Mouse (Mus musculus) CH12.LX (cell line): ENCODE measurements around the gene Exoc2. TPM values are rescaled to one million over a fixed set of nuclear protein-coding genes. Genes with fewer than 3 reads are reported as not detected.

ENCODE experiments used
- DNase-seq: peaks from one replicate; pipeline ENCODE4 v3.0.0-alpha.2; 2013; ENCODE audit errors: extremely low read depth
- H3K27ac ChIP-seq: 2 replicates; pipeline ENCODE4 v1.5.1; 2012; ENCODE audit warnings: low read depth, mild to moderate bottlenecking, control low read depth, moderate library complexity; ENCODE audit not compliant: insufficient read depth
- H3K27me3 ChIP-seq: replicated peaks from 2 replicates; pipeline ENCODE3; 2012; ENCODE audit warnings: inconsistent platforms
- H3K36me3 ChIP-seq, 2 experiments: replicated peaks in 1 of 2; 2 replicates each; pipeline versions ENCODE3 to v1.6.1; 2012; ENCODE audit warnings: inconsistent platforms in 1 of 2, low read length in 1 of 2, mild to moderate bottlenecking in 1 of 2, mixed read lengths in 1 of 2, moderate library complexity in 1 of 2; ENCODE audit not compliant: control insufficient read depth in 1 of 2, insufficient read depth in 1 of 2
- H3K4me1 ChIP-seq, 2 experiments: 2 replicates each; pipeline ENCODE4 v1.6.1; 2012; ENCODE audit warnings: inconsistent platforms in 1 of 2, moderate library complexity in 1 of 2; ENCODE audit not compliant: insufficient read depth in 2 of 2, control insufficient read depth in 1 of 2
- H3K4me2 ChIP-seq: 2 replicates; pipeline ENCODE4 v1.6.1; 2012; ENCODE audit warnings: low read depth, mild to moderate bottlenecking, control low read depth; ENCODE audit not compliant: poor library complexity, insufficient read depth, severe bottlenecking
- H3K4me3 ChIP-seq, 3 experiments: fragments of 150-350 bp in 1 of 3; sonication (generic) in 1 of 3; replicated peaks in 1 of 3; 2 replicates each; pipeline versions ENCODE3 to v1.5.1; 2011 to 2012; ENCODE audit warnings: low read depth in 2 of 3, low read length in 2 of 3, mild to moderate bottlenecking in 2 of 3, moderate library complexity in 2 of 3, control low read depth in 1 of 3, improper control_type of control experiment in 1 of 3, inconsistent platforms in 1 of 3, mixed read lengths in 1 of 3; ENCODE audit not compliant: poor library complexity in 1 of 3
- H3K79me2 ChIP-seq: replicated peaks from 2 replicates; pipeline ENCODE4 v1.6.1; 2012; ENCODE audit warnings: mild to moderate bottlenecking, moderate library complexity; ENCODE audit not compliant: control insufficient read depth, poor library complexity, insufficient read depth, severe bottlenecking; ENCODE audit errors: extremely low read depth
- H3K9ac ChIP-seq: 2 replicates; pipeline ENCODE4 v1.6.1; 2012; ENCODE audit warnings: low read depth, mild to moderate bottlenecking, control low read depth, moderate library complexity; ENCODE audit not compliant: insufficient read depth
- H3K9me3 ChIP-seq: replicated peaks from 2 replicates; pipeline ENCODE3; 2012; ENCODE audit warnings: low read length, inconsistent platforms, mixed read lengths
- BHLHE40 ChIP-seq: IDR thresholded peaks from 2 replicates; pipeline ENCODE4 v1.6.1; 2011; ENCODE audit warnings: mild to moderate bottlenecking, low read depth, low read length, improper control_type of control experiment
- CHD1 ChIP-seq: IDR thresholded peaks from 2 replicates; pipeline ENCODE4 v1.6.1; 2012; ENCODE audit warnings: low read depth, low read length, improper control_type of control experiment, inconsistent platforms
- CHD2 ChIP-seq: IDR thresholded peaks from 2 replicates; pipeline ENCODE4 v1.6.1; 2011; ENCODE audit warnings: low read length, improper control_type of control experiment
- CTCF ChIP-seq, 2 experiments: IDR thresholded peaks in 1 of 2; conservative IDR thresholded peaks in 1 of 2; 2 replicates each; pipeline ENCODE4 v1.5.1; 2011 to 2012; ENCODE audit warnings: low read depth in 2 of 2, low read length in 2 of 2, improper control_type of control experiment in 1 of 2, inconsistent platforms in 1 of 2, mild to moderate bottlenecking in 1 of 2, moderate library complexity in 1 of 2
- E2F4 ChIP-seq: IDR thresholded peaks from 2 replicates; pipeline ENCODE4 v1.6.1; 2011; ENCODE audit warnings: low read depth, low read length, improper control_type of control experiment; ENCODE audit not compliant: insufficient replicate concordance
- ELF1 ChIP-seq: IDR thresholded peaks from 2 replicates; pipeline ENCODE4 v1.6.1; 2014; ENCODE audit warnings: low read depth, mild to moderate bottlenecking, inconsistent platforms, low read length, improper control_type of control experiment
- EP300 ChIP-seq: IDR thresholded peaks from 2 replicates; pipeline ENCODE4 v1.6.1; 2011; ENCODE audit warnings: low read length, improper control_type of control experiment
- ETS1 ChIP-seq: conservative IDR thresholded peaks from 2 replicates; pipeline ENCODE4 v1.6.1; 2012; ENCODE audit warnings: low read depth, mild to moderate bottlenecking, inconsistent platforms, low read length, improper control_type of control experiment, moderate library complexity
- GABPA ChIP-seq: IDR thresholded peaks from 2 replicates; pipeline ENCODE4 v1.6.1; 2012; ENCODE audit warnings: low read depth, low read length, improper control_type of control experiment, inconsistent platforms; ENCODE audit not compliant: insufficient replicate concordance
- HCFC1 ChIP-seq: IDR thresholded peaks from 2 replicates; pipeline ENCODE4 v1.6.1; 2012; ENCODE audit warnings: low read depth, mild to moderate bottlenecking, inconsistent platforms, low read length, improper control_type of control experiment
- JUND ChIP-seq: conservative IDR thresholded peaks from 2 replicates; pipeline ENCODE4 v1.6.1; 2011; ENCODE audit warnings: low read depth, low read length, improper control_type of control experiment
- KAT2A ChIP-seq: IDR thresholded peaks from 2 replicates; pipeline ENCODE4 v1.6.1; 2012; ENCODE audit warnings: low read length, improper control_type of control experiment, inconsistent platforms; ENCODE audit not compliant: insufficient replicate concordance
- MAFK ChIP-seq: IDR thresholded peaks from 2 replicates; pipeline ENCODE4 v1.6.1; 2011; ENCODE audit warnings: low read length, improper control_type of control experiment; ENCODE audit not compliant: insufficient replicate concordance
- MAZ ChIP-seq: IDR thresholded peaks from 2 replicates; pipeline ENCODE4 v1.6.1; 2012; ENCODE audit warnings: low read depth, mild to moderate bottlenecking, inconsistent platforms, low read length, improper control_type of control experiment, moderate library complexity
- MXI1 ChIP-seq: IDR thresholded peaks from 2 replicates; pipeline ENCODE4 v1.6.1; 2011; ENCODE audit warnings: mild to moderate bottlenecking, low read depth, low read length, improper control_type of control experiment
- POLR2A ChIP-seq: IDR thresholded peaks from 2 replicates; pipeline ENCODE4 v1.6.1; 2011; ENCODE audit warnings: low read depth, mild to moderate bottlenecking, improper control_type of control experiment, low read length
- SIN3A ChIP-seq: IDR thresholded peaks from 2 replicates; pipeline ENCODE4 v1.6.1; 2012; ENCODE audit warnings: low read length, improper control_type of control experiment, inconsistent platforms
- SMC3 ChIP-seq: IDR thresholded peaks from 2 replicates; pipeline ENCODE4 v1.6.1; 2011; ENCODE audit warnings: low read depth, low read length, improper control_type of control experiment
- TBP ChIP-seq: conservative IDR thresholded peaks from 2 replicates; pipeline ENCODE4 v1.6.1; 2011; ENCODE audit warnings: low read depth, low read length, improper control_type of control experiment
- TCF12 ChIP-seq: IDR thresholded peaks from 2 replicates; pipeline ENCODE4 v1.6.1; 2014; ENCODE audit warnings: low read depth, mild to moderate bottlenecking, inconsistent platforms, low read length, improper control_type of control experiment
- UBTF ChIP-seq: IDR thresholded peaks from 2 replicates; pipeline ENCODE4 v1.6.1; 2012; ENCODE audit warnings: low read depth, mild to moderate bottlenecking, inconsistent platforms, low read length, improper control_type of control experiment, moderate library complexity
- USF1 ChIP-seq: IDR thresholded peaks from 2 replicates; pipeline ENCODE4 v1.6.1; 2014; ENCODE audit warnings: low read depth, mild to moderate bottlenecking, inconsistent platforms, low read length, improper control_type of control experiment
- ZKSCAN1 ChIP-seq: IDR thresholded peaks from 2 replicates; pipeline ENCODE4 v1.6.1; 2012; ENCODE audit warnings: low read depth, inconsistent platforms, low read length, improper control_type of control experiment, borderline replicate concordance
- ZMIZ1 ChIP-seq: IDR thresholded peaks from 2 replicates; pipeline ENCODE4 v1.6.1; 2012; ENCODE audit warnings: low read depth, mild to moderate bottlenecking, inconsistent platforms, low read length, improper control_type of control experiment
- ZNF384 ChIP-seq: IDR thresholded peaks from 2 replicates; pipeline ENCODE4 v1.6.1; 2012; ENCODE audit warnings: low read depth, low read length, improper control_type of control experiment, inconsistent platforms
- dilution Hi-C: fragments of 300-500 bp; cut with MboI; formaldehyde crosslinking; loops from 2 replicates; pipeline ENCODE4 v1.14.3; 2020; ENCODE audit warnings: low sequenced_read_pairs; ENCODE audit not compliant: extremely low pct_unique_long_range_greater_than_20kb, extremely low pct_ligation_motif_present
- in situ Hi-C: fragments of 300-500 bp; cut with MboI; formaldehyde crosslinking; loops from 3 replicates; pipeline ENCODE4 v1.14.3; 2019; ENCODE audit warnings: low sequenced_read_pairs, low pct_ligation_motif_present, low pct_unique_long_range_greater_than_20kb, mixed read lengths
- polyA plus RNA-seq: library from polyadenylated mRNA; unstranded; fragments of >175 nt; gene quantifications from 2 replicates; pipeline ENCODE4 v1.2.1, GENCODE M21; 2012; ENCODE audit warnings: low read depth; ENCODE audit not compliant: insufficient read length
- total RNA-seq, 2 experiments: library from RNA; depleted of rRNA; stranded (reverse); fragments of 300-350 nt in 1 of 2; fragments of >200 nt in 1 of 2; gene quantifications; 2 replicates each; pipeline ENCODE4 v1.2.3; 2012 to 2014

The Exoc2 gene
- total and polyA plus RNA-seq, 3 experiments: 21.1 to 33.0 (median 29.7) TPM

GRCm38 (mm10) chr13:30813464-30813863 is 160.4 kb downstream of the Exoc2 start:
- TF ChIP-seq BHLHE40 (peak; percentile 58), TBP (no peak), ELF1 (no peak), EP300 (no peak), USF1 (no peak), GABPA (no peak), CHD1 (no peak), UBTF (no peak), ZMIZ1 (no peak), ETS1 (no peak), SMC3 (no peak), JUND (no peak; the same call in 1 of the 2 replicates), CTCF (conservative IDR thresholded peaks at IDR 0.05 in 1 of 2, IDR thresholded peaks at IDR 0.05 in 1 of 2; ENCODE audit: low read depth in 2 of 2, low read length in 2 of 2) (no peak), KAT2A (no peak), E2F4 (no peak), ZNF384 (no peak), MXI1 (no peak), CHD2 (no peak), MAFK (no peak), HCFC1 (no peak), SIN3A (0 out of 2 replicates have a peak, but pooled peaks have one; percentile 30), TCF12 (0 out of 2 replicates have a peak, but pooled peaks have one; percentile 16), POLR2A (no peak), MAZ (no peak), ZKSCAN1 (no peak)
- Histone ChIP-seq H3K9ac (no peak overlapping the region), H3K79me2 (no peaks in the 10 kb centered on the region), H3K36me3 (peaks cover 19 to 47% of the 10 kb centered on the region in 2 experiments), H3K27ac (no peak overlapping the region), H3K4me2 (no peak overlapping the region), H3K9me3 (peaks cover 3% of the 10 kb centered on the region), H3K4me1 (peaks cover 12 to 27% of the 10 kb centered on the region in 2 experiments), H3K27me3 (no peaks in the 10 kb centered on the region), H3K4me3 (no peak overlapping the region)
- in situ Hi-C loops (no loop called here), dilution Hi-C loops (no loop called here)
- DNase-seq: peak; percentile 54
